Mouse (Mus musculus): ENCODE results near the gene Lpp.

Gene Lpp

GRCm38 (mm10) chr16:24469313-24469712 lies 76.0 kb downstream of the Lpp start:
- DNase-seq (ENCODE audit: low read depth, low spot score) = no peak

GRCm38 (mm10) chr16:24470601-24471000 lies 77.3 kb downstream of the Lpp start:
- DNase-seq (ENCODE audit: low read depth, low spot score) = no peak

DNA sequence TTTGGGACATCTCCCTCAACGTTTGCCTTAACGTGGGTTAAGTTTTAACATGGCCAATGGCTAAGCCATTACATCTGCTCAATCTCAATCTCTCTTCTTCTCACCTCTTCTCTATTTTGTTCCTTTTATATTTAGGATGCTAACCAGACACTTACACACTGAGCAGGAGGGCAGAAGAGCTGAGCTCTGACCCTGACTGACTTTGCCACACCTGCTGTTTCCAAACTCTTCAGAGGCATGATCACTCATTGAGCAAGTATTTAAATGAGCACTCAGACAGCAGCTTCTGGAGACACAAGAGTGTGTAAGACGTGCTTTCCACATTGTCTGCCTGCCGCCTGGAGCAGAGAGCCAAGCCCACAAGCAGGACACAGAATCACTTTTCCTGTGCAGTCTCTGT lies 77.7 kb downstream of the Lpp start:
- DNase-seq (ENCODE audit: low read depth, low spot score) = no peak

DNA sequence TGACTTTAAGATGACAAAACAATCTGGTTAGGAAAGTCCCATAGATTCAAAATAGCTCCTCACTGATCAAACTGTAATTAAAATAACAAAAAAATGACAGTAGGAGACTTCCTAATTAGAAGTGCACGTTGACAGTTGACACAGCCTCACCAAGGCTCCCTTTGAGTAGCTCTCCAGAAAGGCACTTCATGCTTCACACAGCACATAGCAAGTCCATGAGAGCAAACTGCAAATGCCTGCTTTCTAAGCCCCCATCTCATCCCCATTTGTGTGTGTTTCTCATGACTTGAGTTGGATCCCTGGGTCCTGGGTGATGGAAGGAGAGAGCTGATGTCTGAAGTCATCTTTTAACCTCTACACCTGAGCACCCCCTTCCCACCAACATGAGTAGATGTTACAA lies 78.5 kb downstream of the Lpp start:
- DNase-seq (ENCODE audit: low read depth, low spot score) = no peak

GRCm38 (mm10) chr16:24473966-24474365 lies 80.7 kb downstream of the Lpp start:
- DNase-seq (ENCODE audit: low read depth, low spot score) = no peak

- no peak for DNase-seq (ENCODE audit: low read depth, low spot score)
Measured at GRCm38 (mm10) chr16:24474781-24475180, 81.5 kb downstream of the Lpp start.

DNA sequence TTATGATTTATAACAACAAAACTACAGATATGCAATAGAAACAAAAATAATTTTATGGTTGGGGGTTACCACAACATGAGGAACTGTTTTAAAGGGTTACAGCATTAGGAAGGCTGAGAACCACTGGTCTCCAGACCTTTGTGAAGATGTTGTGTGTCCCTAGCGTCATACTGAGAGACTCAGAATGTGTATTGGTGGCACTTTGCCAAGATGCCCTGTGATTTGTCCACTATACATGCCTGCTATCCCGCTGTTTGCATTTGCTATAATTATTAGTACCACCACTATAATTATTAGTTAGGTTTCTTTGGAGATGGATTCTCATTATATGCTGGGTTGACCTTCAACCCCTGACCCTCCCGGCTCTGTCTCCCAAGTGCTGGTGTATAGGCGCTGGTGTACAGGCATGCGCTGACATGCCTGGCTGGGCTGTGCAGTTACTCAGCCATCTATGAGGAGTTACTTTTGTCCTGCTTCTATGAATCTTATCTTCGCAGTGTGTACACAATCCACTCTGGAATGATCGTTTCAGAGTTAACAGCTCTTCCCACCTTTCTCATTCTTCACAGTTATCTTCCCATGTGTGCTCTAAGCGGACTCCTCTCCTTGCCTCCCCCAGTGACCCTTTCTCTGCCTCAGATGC lies 82.1 kb downstream of the Lpp start:
- no peak for DNase-seq (ENCODE audit: low read depth, low spot score)

DNA sequence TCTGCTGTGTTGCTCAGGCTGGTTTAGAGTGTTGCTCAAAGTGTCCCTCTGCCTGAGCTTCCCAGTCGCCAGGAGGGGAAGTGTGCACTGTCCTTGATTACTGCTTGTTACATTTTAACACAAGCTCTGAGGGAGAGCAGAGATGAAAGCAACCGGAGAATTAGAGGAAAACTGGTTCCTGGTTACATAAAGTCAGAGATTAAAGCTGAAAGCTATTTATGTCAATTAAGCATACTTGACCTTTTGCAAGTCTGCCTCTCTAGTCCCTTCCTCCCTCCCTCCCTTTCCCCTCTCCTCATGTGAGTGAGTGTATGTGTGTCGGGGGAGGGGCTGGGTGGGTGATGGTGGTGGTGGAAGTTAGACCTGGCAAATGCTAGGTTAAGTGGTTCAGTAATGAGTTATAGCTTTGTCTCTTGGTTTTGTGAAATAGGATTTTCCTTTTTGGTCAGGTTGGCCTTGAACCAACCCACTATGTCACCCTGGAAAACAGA lies 83.6 kb downstream of the Lpp start:
- no peak for DNase-seq (ENCODE audit: low read depth, low spot score)

GRCm38 (mm10) chr16:24478006-24478405 lies 84.7 kb downstream of the Lpp start:
- DNase-seq (ENCODE audit: low read depth, low spot score) = no peak

DNA sequence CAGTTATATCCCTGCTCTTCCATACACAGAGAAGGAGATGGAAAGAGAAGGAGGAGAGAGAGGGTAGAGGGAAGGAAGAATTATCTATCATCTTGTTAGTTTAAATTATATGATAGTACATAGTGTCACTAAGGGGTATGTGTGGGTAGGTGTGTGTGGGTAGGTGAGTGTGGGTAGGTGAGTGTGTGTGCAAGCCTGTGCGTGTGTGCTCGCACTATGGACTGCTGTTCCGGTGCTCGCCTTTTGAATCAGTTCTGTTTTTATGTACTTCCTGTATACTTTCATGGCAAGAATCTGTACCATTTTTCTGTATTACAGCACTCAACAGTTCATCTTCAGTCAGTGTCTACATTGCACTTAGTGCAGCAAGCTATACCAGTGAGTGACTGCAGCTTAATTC lies 85.5 kb downstream of the Lpp start:
- DNase-seq (ENCODE audit: low read depth, low spot score) = no peak

DNA sequence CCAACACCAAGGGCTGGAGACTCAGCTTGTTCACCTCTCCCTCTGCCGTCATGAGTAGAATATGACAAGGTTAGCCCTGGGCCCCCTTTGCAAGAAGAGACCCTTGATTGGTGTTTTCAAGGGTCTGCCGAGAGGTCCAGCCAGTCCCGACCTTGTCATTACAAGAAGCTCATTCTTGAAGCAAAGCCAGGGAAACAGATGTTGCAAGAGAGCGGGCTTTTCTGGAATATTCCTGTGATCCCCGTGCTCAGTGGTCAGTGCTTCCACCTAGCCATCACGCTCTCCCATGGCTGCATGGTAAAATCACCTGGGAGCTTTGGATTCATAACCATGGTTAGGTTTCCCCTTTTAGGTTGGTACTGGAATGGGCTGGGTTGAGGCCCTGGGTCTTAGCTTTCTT lies 89.3 kb downstream of the Lpp start:
- no peak for DNase-seq (ENCODE audit: low read depth, low spot score)

DNA sequence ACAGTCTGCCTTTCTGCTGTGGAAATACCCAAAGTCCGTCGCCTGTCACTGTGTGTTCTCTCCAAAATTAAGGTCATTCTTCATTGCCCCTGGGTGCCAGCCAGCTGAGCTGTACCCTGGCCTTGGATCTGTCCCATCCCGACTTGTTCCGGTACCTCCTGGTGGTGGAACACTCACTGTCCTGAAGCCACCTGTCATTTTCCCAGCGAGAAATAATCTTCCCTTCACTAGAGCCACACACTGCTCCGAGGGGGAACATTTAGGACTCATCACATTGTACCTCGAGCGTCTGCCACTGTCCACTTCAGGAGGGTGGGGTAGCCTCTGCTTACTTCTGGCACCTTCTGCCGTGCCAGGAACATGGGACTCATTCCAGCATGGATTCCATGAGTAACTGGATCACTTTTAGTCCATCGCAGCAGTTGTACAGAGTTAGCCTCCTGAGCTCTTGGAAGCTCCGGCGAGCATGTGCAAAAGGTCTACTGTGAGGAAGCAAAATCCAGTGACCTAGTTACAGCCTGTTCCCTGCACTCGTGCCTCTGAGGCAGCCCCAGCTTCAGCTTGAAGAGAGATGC lies 90.3 kb downstream of the Lpp start:
- no peak for DNase-seq (ENCODE audit: low read depth, low spot score)

- DNase-seq (ENCODE audit: low read depth, low spot score) = no peak
Measured at GRCm38 (mm10) chr16:24487782-24488241, 94.5 kb downstream of the Lpp start.

DNA sequence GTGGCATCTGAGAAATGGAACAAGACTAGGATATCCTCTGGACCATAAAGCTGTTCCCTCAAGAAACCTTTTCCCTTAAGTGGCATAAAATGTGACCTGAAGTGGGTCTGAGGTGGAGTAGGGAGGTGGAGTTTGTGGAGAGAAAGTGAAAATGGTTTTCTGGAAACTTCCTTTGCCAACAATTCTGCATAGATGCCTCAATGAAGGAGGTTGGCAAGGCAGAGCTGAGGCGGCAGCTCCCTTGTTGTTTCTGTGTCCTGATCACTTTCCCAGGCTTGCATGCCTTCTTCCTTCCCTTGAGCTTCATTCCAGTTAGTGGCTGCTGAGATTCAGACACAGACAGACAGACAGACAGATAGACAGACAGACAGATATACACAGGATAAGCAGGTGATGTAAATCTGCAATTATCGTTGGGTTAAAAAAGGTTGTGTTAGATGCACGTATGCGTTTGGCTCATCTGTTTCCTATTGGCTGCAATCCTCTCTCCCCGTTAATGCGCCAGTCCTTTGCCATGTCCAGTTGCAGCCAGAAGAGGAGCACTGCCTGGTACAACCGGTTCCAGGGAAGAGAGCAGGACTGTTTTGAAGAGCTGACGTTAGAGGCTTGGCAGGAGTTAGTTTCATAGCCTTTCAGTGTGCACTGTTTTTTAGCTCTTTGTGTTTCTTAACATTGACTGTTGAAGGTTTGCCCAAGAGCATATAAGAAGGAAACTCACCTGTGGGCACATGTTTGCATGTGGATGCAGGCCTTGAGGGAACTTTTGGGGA lies 96.4 kb downstream of the Lpp start:
- no peak for DNase-seq (ENCODE audit: low read depth, low spot score)

DNA sequence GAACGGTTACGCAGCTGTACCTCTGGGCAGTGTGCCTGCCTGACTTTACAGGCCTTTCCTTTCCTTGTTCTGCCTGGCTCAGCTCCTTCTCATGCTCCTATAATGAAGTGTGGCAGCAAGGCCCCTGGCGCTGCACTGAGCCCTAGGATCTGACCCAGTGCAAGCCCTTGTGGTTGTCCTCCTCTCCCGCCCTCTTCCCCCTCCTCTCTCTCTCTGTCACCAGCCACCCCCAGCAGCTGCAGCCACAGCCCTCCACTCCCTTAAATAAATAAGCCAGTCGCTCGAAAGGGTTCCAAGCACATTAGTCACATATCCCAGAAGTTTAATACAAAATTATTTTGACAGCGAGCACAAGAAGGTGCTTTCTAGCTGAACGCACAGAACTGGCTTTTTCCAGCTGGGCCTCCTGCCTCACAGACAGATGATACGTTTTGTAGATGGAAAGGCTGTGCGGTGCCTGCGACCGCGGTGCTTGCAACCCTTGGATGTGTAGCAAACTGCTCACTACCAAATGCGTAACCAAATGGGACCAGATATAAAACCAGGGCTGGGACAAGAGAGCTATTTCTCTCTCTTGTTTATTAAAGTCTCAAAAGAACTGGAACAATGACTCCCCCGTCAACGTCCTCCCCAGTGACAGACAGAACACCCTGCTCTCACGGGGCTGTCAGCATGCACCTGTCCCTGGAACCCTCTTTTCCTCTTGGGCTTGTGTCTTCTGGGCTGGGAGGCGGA lies 97.6 kb downstream of the Lpp start:
- DNase-seq (ENCODE audit: low read depth, low spot score) = no peak

GRCm38 (mm10) chr16:24491486-24491758 lies 98.1 kb downstream of the Lpp start:
- no peak for DNase-seq (ENCODE audit: low read depth, low spot score)

DNA sequence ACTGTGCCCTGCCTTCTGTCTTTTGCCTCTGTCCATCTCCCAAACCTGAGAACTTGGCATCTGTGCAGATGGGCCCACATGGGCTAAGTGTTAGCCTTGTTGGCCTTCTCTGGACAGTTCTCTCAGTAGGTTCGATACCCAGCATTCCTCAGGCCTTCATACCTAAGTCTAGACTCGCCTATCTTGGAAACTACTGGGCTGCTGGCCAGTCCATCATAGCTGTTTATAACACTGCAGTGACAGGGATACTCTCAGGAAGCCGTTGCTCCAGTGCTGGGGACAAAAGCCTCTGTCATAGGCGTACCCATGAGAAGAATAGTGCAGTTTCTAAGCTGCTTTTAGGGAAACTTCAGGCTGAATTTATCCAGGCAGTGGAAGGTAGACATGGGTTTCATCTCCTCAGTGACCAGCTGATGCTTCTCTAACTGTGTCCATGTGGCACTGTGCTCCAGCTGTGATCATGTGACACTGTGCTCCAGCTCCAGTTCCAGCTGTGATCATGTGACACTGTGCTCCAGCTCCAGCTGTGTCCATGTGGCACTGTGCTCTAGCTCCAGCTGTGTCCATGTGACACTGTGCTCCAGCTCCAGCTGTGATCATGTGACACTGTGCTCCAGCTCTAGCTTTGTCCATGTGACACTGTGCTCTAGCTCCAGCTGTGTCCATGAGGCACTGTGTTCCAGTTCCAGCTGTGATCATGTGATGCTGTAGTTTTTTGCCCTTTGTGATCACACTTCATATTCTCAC lies 99.1 kb downstream of the Lpp start:
- no peak for DNase-seq (ENCODE audit: low read depth, low spot score)

DNA sequence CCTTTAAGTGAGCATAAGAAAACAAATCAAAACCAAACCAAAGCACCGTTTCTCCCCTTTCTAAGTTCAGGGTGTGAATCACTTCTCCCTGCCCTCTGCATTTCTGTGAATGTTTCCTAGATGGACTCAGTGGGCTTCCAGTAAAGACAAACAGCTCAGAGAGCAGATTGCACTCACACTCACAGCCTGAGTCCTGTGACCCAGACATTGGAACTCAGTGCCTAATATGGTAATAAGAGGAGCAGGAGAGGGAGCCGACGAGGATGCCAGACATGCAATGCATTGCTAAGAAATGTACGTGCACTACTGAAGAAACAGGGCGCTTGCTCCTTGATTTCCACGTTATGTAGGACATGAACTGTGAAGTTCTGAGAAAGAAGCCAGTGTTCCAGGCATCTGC lies 101.2 kb downstream of the Lpp start:
- no peak for DNase-seq (ENCODE audit: low read depth, low spot score)

DNA sequence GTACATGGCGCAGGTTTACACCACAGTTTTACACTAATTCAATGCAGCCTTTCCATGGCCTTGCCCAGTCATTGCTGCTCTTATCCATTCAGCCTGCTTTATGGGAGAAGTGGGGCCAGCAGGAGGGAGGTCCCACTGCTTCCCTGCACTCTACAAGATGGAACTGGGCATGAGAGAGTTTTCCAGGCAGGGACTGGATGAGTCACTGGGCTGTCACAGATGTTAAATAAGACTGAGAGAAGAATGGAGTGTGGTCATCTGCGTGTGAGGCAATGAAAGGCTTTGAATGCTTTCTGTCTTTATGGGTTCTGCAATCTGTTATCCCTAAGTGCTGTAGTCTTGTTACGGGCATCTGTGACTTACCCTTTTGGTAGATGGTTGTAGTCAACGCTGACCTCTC lies 102.2 kb downstream of the Lpp start:
- no peak for DNase-seq (ENCODE audit: low read depth, low spot score)

GRCm38 (mm10) chr16:24496635-24497034 lies 103.3 kb downstream of the Lpp start:
- no peak for DNase-seq (ENCODE audit: low read depth, low spot score)

DNA sequence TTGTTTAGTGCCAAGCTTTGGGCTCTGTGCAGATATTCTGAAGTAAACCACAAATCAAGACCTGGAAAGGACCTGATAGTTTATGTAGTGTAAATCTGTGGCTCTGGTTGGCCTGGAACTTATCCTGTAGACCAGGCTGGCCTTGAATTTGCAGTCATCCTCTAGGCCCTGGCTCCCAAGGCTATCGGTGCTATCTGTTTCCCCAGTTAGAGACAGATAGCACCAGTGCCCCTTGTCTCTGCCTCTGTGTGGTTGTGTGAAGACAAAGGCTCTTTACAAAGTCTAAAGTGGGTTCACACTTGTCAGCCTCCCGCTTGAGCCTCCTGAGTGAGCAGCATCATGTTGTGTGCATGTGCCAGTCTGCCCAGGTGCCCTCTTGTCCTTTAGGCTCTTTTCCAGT lies 104.1 kb downstream of the Lpp start:
- DNase-seq (ENCODE audit: low read depth, low spot score) = no peak
